Mouse (Mus musculus) thymus, adult 2 months (tissue): Measurements from ENCODE around the gene Adat3. TPM values are rescaled to one million over a fixed set of nuclear protein-coding genes. Genes with fewer than 3 reads are reported as not detected.

Source experiments
- DNase-seq: peaks from one replicate; pipeline ENCODE4 v3.0.0; 2021
- H3K27ac ChIP-seq: fragments of 200-500 bp; 2 replicates; pipeline ENCODE4 v1.5.1; 2012; ENCODE audit warnings: low read length, control low read depth; ENCODE audit not compliant: control insufficient read depth, insufficient read depth
- H3K27me3 ChIP-seq: fragments of 200-500 bp; 2 replicates; pipeline ENCODE4 v1.6.1; 2012; ENCODE audit warnings: mild to moderate bottlenecking, low read length, moderate library complexity, mixed read lengths; ENCODE audit not compliant: control insufficient read depth, insufficient read depth
- H3K36me3 ChIP-seq: fragments of 200-500 bp; 2 replicates; pipeline ENCODE4 v1.6.1; 2012; ENCODE audit warnings: mild to moderate bottlenecking, low read length, moderate library complexity; ENCODE audit not compliant: control insufficient read depth, insufficient read depth
- H3K4me1 ChIP-seq: fragments of 200-500 bp; replicated peaks from 2 replicates; pipeline ENCODE4 v1.6.1; 2012; ENCODE audit warnings: low read length; ENCODE audit not compliant: control insufficient read depth, insufficient read depth
- H3K4me3 ChIP-seq: fragments of 200-500 bp; 2 replicates; pipeline ENCODE4 v1.5.1; 2012; ENCODE audit warnings: mild to moderate bottlenecking, low read length, control low read depth, moderate library complexity; ENCODE audit not compliant: control insufficient read depth, insufficient read depth
- CTCF ChIP-seq: fragments of 200-500 bp; IDR thresholded peaks from 2 replicates; pipeline ENCODE4 v1.5.1; 2012; ENCODE audit warnings: mild to moderate bottlenecking, control low read depth, low read length, moderate library complexity, borderline replicate concordance; ENCODE audit not compliant: control insufficient read depth, poor library complexity, insufficient read depth; ENCODE audit errors: extremely low read depth
- POLR2A ChIP-seq: fragments of 200-500 bp; IDR thresholded peaks from 2 replicates; pipeline ENCODE4 v1.6.1; 2012; ENCODE audit warnings: mild to moderate bottlenecking, low read length, control low read depth, moderate library complexity; ENCODE audit not compliant: control insufficient read depth, poor library complexity, insufficient read depth; ENCODE audit errors: extremely low read depth
- WGBS: fragments of 180-500 bp; shearing (Covaris S2); methylation state at CpG from one replicate; pipeline ENCODE4 v1.1.7; 2018; 5-methylcytosine and 5-hydroxymethylcytosine counted together
- polyA plus RNA-seq: library from polyadenylated mRNA; depleted of rRNA; stranded (reverse); fragments of >200 nt; gene quantifications from 2 replicates; pipeline ENCODE4 v1.2.3, GENCODE M21; 2012

The Adat3 gene
- polyA plus RNA-seq, 1 experiment, result 42.9 TPM

DNA sequence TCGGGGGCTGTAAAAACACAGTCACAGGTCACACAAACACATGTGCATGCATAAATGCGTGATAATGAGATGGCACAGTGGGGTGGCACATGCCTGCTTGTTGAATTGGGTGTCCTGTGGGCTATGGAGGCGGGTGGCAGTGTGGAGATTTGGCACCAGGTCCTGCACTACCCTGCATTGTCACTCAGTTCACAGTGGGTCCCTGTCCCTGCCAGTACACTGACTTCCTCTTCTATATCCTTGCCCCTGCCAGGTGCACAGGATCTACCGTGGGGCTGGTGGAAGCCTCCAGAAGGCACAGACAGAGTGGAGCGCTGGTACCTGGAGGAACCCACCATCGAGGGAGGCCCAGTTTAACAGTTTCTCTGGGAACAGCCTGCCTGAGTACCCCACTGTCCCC, 11.7 kb downstream of the Adat3 start:
- H3K4me1 ChIP-seq, result peaks cover 51% of the 10 kb centered on the region
- WGBS, result 39% methylated on average over 6 of the region's 6 CpGs
- peak; percentile 44 for DNase-seq
- peaks cover 4% of the 10 kb centered on the region; the same call in 1 of the 2 replicates for H3K36me3 ChIP-seq
- peak overlapping the region; percentile 91 for H3K27ac ChIP-seq
- H3K27me3 ChIP-seq, result no peaks in the 10 kb centered on the region
- TF ChIP-seq POLR2A (no peak), CTCF (no peak)
- H3K4me3 ChIP-seq, result no peak overlapping the region

- WGBS, result 3% methylated on average over 9 of the region's 9 CpGs
- peaks cover 34% of the 10 kb centered on the region for H3K4me1 ChIP-seq
- H3K4me3 ChIP-seq, result no peak overlapping the region
- TF ChIP-seq CTCF, result no peak
- peak; percentile 32; the same call in 1 of the 2 replicates for TF ChIP-seq POLR2A
- peak; percentile 79 for DNase-seq
- no peaks in the 10 kb centered on the region for H3K27me3 ChIP-seq
- H3K27ac ChIP-seq, result peak overlapping the region; percentile 97
- H3K36me3 ChIP-seq, result peaks cover 4% of the 10 kb centered on the region; the same call in 1 of the 2 replicates
Observed at GRCm38 (mm10) chr10:80618181-80618580, 15.5 kb downstream of the Adat3 start.

GRCm38 (mm10) chr10:80619465-80620244, 17.0 kb downstream of the Adat3 start:
- no peaks in the 10 kb centered on the region for H3K27me3 ChIP-seq
- H3K4me1 ChIP-seq, result peaks cover 32% of the 10 kb centered on the region
- WGBS, result 91% methylated on average over 8 of the region's 8 CpGs
- DNase-seq, result no peak
- no peak overlapping the region for H3K4me3 ChIP-seq
- H3K36me3 ChIP-seq, result peaks cover 4% of the 10 kb centered on the region; the same call in 1 of the 2 replicates
- no peak overlapping the region for H3K27ac ChIP-seq
- TF ChIP-seq POLR2A (no peak), CTCF (no peak)

- H3K4me3 ChIP-seq, result no peak overlapping the region
Observed at GRCm38 (mm10) chr10:80620365-80620764, 17.7 kb downstream of the Adat3 start.

GRCm38 (mm10) chr10:80620796-80621689, 18.4 kb downstream of the Adat3 start:
- Histone ChIP-seq H3K4me1 (peaks cover 32% of the 10 kb centered on the region), H3K36me3 (no peaks in the 10 kb centered on the region), H3K4me3 (no peak overlapping the region; the same call in 1 of the 2 replicates), H3K27me3 (no peaks in the 10 kb centered on the region), H3K27ac (peak overlapping the region; percentile 28; the same call in 1 of the 2 replicates)
- DNase-seq, result no peak
- 72% methylated on average over 16 of the region's 16 CpGs for WGBS
- TF ChIP-seq POLR2A, result no peak
- no peak for TF ChIP-seq CTCF

More at GRCm38 (mm10) chr10:80620365-80620764, 17.7 kb downstream of the Adat3 start:
- Histone ChIP-seq H3K27me3 (no peaks in the 10 kb centered on the region), H3K4me1 (peaks cover 30% of the 10 kb centered on the region), H3K36me3 (peaks cover 2% of the 10 kb centered on the region; the same call in 1 of the 2 replicates), H3K27ac (no peak overlapping the region)
- no peak for TF ChIP-seq CTCF
- TF ChIP-seq POLR2A, result no peak
- DNase-seq, result no peak
- 96% methylated on average over 9 of the region's 9 CpGs for WGBS

DNA sequence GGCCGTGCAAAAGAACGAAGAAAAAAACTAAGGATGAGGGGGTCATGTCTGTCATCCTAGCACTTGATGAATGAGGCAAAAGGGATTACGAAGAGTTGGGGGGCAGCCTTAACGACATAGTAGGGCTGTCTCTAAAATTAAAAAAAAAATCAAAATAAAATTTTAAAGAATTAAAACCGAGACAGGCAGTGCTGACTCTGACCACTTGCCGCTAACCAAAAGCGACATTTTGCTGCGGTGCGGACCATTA, 18.9 kb downstream of the Adat3 start:
- Histone ChIP-seq H3K4me3 (peak overlapping the region; percentile 62), H3K27me3 (no peaks in the 10 kb centered on the region), H3K36me3 (no peaks in the 10 kb centered on the region), H3K4me1 (peaks cover 32% of the 10 kb centered on the region), H3K27ac (peak overlapping the region; percentile 28; the same call in 1 of the 2 replicates)
- DNase-seq, result peak; percentile 24
- no peak for TF ChIP-seq CTCF
- TF ChIP-seq POLR2A, result no peak
- WGBS, result 1% methylated on average over 9 of the region's 9 CpGs
